Mouse (Mus musculus) lung, postnatal 10 days (tissue): Measurements from ENCODE around the gene Klrb1a.
"Not testable (repeated sequence)": the region's sequence is repeated elsewhere in the genome, so short reads cannot be mapped to it uniquely, and the experiment has no call there.

Experiments used
- DNase-seq: peaks from one replicate; pipeline ENCODE4 v3.0.0; 2021

Gene Klrb1a

DNA sequence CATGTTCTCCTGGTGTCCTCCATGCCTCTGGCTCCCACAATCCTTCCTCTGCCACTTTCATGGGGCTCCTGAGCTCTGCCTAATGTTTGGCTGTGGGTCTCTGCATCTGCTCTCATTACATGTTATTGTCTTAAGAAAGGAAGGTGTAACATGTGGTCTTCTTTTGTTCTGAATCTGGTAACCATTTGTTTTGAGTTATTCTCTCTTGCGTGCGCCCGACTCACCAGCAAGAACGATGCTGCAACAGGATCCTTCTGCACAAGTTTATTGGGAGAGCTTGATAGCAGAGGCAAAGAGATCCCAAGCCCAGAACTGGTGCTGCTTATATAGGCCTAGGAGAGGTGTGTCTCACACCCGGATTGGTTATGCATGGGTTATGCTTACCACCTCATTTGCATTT is at the start of gene Klrb1a:
Klrb1a (minus strand) TSS at position 101 of the 400 bp plus-strand sequence.
- DNase-seq, result not testable (repeated sequence)

DNA sequence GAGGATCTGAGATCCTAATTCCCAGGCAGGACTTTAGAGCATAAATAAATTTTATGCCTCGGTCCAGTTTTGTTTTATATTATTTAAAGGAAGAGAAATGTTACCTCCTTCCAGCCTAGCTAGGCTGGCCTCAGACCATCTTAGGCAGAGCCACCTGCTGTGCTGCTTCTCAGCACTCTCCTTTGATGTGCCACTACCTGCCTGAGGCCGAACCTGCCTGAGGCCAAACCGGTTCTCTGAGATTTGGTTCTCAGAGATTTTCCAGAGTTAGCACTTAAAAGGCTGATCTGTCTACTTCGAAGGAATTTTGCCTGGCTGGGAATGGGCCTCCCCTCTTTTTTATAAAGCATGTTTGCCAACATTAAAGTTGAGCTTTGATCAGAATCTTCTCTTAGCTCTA is 46.6 kb upstream of the Klrb1a start:
- no peak for DNase-seq

DNA sequence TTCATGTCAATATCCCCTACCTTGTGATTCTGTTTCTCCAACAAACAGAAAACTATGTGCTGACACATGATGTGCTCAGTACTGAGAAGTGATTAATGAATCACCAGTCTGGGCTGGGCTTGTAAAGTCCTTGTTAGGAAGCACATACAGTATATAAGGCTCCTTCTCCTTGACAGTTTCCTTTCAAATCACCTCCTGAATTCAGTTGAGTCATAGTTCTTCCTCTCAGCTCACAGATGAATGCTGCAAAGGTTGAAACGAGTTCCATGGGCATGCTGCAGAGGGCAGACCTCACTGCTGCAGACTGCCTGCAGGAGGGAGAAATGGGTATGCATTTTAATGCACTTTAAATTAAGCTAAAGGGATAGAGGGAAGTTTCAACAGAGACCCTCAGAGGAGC is 38.9 kb upstream of the Klrb1a start, which contains the start of gene Clec2h:
Clec2h (plus strand) TSS at position 180 of the 400 bp plus-strand sequence.
- no peak for DNase-seq

DNA sequence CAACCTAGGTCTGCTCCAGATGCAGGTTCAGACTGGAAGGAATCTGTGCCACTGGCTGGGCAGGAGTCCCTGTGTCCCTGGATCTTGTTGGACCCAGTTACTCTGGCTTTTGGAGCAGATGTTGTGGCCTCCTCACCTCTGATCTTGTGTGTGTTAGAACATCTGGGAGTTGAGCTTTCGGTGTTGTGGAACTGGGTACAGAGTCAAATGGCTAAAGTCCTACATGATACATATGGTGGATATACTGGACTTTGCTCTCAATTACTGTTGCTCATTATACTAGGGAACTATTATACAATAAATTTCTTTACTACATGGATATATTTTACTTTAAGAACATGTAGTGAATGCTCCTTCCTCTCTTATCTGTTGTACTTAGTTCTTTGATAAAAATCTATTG is 37.9 kb upstream of the Klrb1a start:
- no peak for DNase-seq

- no peak for DNase-seq
These were observed 29.6 kb upstream of the Klrb1a start for GRCm38 (mm10) chr6:128652938-128653337.

GRCm38 (mm10) chr6:128650827-128651226 is 27.5 kb upstream of the Klrb1a start:
- not testable (repeated sequence) for DNase-seq

DNA sequence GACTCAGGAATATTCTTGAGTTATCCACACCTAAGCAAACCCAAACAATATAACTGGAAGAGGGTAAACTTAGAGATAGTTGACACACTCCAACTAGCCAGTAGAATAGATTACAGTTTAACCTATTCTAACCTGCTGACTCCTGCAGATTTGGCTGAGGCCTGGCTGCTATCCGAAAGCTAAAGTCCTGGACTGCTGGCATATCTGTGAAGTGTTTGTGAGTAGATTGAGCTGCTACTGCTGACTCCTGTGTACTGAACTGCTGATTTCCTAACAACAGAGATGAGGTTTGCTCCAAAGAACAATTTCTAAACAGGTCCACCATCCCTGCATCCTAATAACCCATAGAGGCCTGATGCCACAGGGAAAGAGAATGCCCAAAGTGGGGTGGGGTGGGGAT is 26.9 kb upstream of the Klrb1a start:
- peak; percentile 13 for DNase-seq

GRCm38 (mm10) chr6:128649681-128650080 is 26.3 kb upstream of the Klrb1a start:
- DNase-seq, result no peak

- not testable (repeated sequence) for DNase-seq
These were observed 22.4 kb upstream of the Klrb1a start for GRCm38 (mm10) chr6:128645708-128646107.

- not testable (repeated sequence) for DNase-seq
These were observed 21.4 kb upstream of the Klrb1a start for GRCm38 (mm10) chr6:128644694-128645093.

DNA sequence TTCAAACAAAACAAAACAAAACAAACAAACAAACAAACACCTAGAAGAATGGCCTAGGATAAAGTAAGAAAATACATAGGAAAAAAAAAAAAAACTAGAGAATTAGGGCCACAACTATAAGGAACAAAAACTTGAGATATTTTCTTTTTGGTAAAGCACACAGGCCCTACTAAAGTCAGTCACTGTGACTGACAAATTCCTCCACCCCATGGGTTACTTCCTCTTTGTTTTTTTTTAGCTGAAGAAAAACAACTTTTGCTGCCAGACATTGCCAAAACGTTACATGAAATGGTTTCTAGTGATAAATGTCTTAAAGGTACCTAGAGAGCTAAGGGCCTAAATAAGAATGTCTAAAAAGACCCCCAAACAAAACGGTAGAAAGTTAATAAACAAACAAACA is 20.7 kb upstream of the Klrb1a start:
- DNase-seq, result no peak

DNA sequence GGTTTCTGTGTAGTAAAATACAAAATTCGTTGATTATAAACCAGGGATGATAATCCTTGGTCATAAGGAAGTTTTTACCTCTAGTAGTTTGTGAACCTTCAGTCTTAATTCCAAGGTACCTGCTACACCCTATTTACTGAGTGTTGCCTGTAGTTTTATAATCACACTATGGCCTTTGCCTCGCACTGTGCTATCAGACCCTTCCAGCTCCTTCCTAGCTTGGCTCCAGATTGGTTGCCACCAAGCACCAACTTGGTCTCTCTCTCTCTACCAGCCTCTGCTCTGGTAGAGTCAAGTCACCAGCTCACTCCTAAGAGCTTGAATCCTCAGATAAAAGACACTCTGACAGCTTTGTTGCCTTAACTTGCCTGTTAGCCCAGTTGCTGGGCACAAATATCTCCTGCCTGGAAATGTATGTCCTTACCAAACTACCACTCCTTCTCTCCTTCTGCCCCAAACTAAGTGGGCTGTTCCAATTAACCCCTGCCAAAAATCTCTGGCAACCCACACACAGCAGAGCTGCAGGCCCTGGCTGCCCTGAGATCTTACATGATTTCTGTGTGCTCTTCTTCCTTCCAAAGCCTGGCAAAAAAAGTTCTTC is 17.9 kb upstream of the Klrb1a start:
- DNase-seq, result no peak

DNA sequence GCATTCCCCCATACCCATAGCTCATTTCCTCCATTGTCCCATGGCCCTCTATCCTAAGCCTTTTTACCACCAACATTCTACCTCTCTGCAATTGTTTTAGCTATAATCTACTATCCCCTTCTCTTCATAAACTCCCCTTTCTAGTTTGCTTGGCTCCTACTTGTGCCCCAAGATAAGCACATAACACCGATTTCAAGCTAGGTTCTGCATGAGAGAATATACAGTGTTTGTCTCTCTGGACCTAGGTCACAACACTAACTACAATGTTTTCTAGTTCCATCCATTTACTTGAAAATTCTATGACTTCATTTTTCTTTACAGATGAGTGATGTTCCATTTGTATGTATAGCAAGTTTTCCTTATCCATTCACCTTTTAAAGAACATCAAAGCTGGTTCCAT is 17.3 kb upstream of the Klrb1a start:
- no peak for DNase-seq

GRCm38 (mm10) chr6:128630912-128631905 is 7.9 kb upstream of the Klrb1a start:
- not testable (repeated sequence) for DNase-seq

DNA sequence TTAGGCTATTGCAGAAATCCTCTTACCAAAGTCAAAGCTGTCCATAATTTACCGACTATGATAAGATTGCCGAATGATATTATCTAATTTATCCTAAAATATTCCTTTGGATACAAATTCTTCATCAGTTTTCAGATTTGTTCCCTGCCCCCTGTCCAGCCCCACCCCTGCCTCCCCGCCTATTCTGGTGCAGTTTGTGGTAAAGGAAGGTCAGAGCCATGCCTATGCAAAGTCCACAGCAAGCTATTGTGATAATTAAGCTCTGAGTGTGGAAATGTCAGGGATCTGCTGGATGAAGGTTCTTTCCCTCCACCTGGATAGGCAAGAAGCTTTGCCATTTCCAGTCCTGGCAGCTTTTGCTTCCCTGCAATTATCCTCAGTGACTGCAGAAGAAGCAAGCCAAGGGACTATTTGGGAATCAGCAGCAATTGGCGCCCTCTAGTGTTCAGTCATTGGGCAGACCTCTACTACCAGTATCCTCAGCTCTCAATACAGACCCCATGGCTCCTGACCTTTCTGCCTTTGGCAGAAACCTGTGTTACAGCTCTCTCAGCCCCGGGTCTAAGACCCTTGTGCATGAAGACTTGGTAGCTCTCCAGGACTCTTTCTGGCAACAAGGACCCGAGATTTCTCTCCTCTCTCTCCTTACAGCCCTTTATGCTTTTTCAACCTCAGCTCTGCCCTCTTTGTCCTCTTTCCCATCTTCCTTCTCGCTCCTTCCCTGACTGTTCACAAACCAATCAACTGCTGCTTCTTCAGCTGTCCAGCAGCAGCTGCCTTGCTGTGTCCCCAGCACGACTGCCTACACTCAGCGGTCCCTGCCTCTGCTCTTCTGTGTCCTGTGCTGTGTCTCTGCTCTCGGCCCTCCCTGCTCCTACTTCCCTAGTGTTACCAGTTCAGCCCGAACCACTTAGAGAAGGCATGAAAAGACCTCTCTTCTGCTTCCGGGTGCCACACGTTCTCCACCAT is 6.7 kb upstream of the Klrb1a start:
- peak; percentile 68 for DNase-seq

- not testable (repeated sequence) for DNase-seq
These were observed 1.9 kb upstream of the Klrb1a start for GRCm38 (mm10) chr6:128625246-128625645.

DNA sequence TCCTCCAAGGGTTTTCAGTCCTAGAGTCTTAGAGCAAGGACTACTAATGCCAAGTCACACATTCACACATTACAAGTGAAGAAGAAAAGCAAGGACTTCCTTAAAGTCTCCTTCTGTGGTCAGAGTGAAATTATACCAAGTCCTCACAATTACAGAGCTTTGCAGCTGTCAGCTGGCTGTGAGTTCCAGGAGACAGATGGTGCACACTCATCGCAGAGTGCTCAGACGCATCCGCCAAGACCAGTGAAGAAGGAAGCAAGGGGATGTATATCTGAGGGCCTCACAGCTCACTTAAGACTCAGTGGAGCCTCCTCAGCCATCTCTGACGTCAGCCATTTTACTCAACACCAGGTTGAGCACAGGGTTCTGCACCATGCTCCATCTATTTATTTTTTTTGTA is 1.1 kb upstream of the Klrb1a start:
- DNase-seq, result no peak

- no peak for DNase-seq
These were observed 600 bp downstream of the Klrb1a start for GRCm38 (mm10) chr6:128622733-128623132.

- peak; percentile 75 for DNase-seq
These were observed 17.0 kb downstream of the Klrb1a start for GRCm38 (mm10) chr6:128606350-128606749.

DNA sequence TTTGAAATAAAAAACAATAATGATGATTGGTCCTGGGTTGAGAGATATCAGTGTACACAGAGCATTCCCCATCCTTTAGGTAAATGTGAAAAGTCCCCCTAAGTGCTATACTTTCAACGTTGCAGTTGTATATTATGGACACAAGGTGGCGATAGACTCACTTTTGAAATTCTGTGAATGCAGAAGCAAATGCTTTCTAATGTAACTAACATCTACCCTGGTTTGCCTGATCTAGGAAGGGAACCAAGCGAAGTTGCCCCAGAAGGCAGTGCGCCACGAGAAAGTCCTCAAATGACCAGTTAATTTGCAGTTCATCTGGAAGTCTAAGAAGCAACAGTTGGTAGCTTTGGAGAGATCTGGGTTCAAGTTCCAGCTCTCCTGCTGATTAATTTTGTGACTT is 18.8 kb downstream of the Klrb1a start:
- peak; percentile 36 for DNase-seq

DNA sequence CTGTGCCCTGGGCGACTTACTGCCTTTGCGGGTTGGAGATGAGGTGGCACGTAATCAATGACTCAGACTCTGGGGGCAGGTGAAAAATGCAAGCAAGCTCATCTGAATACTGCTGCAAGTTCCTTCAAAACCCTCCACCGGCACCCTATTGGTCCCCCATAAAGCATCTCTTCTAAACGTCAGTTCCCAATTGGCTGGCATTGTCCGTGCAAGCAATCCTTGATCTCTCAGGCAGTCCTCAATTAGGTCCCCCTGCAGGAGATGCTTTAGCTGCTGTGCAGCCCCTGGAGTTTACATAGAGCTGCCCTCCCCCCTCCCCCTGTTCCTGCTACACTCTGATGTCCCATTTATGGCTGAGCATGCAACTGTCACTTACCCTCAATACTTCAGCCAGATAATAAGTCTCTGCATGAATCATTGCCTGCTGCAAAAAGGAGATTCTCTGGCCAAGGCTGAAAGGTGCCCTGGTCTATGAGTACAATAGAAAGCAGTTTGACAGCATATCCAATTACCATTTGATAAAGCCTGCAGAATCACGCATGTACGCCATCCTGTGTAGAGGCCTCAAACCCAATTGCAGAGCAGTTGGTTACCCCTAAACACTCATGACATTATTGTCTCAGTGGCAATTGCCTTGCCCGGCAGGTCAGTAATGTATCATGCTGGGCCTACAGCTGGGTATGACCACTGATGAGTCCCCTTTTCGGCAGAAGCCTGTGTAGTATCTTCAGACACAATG is 20.7 kb downstream of the Klrb1a start:
- DNase-seq, result no peak

GRCm38 (mm10) chr6:128602026-128602425 is 21.3 kb downstream of the Klrb1a start:
- DNase-seq, result no peak
